Mouse (Mus musculus): ENCODE measurements around the gene Fchsd2. TPM values are rescaled to one million over a fixed set of nuclear protein-coding genes. Genes with fewer than 3 reads are reported as not detected.

Gene Fchsd2
- total RNA-seq, 2 experiments from 2014 or later, result 27.1 to 62.8 TPM

- ATAC-seq (replicated peaks; ENCODE audit: poor library complexity), result no peak
Measured at GRCm38 (mm10) chr7:101071020-101071419, 21.6 kb upstream of the Fchsd2 start.

- ATAC-seq (replicated peaks; ENCODE audit: poor library complexity), result no peak
Measured at GRCm38 (mm10) chr7:101072123-101072740, 20.4 kb upstream of the Fchsd2 start.

GRCm38 (mm10) chr7:101074170-101074767 is 18.4 kb upstream of the Fchsd2 start:
- ATAC-seq (replicated peaks; ENCODE audit: poor library complexity), result peak; percentile 47

GRCm38 (mm10) chr7:101083562-101084166 is 9.0 kb upstream of the Fchsd2 start:
- ATAC-seq (replicated peaks; ENCODE audit: poor library complexity), result 0 out of 2 replicates have a peak, but pooled peaks have one; percentile 20

- ATAC-seq (replicated peaks; ENCODE audit: poor library complexity), result no peak
Measured at GRCm38 (mm10) chr7:101084816-101085456, 7.7 kb upstream of the Fchsd2 start.

- no peak for ATAC-seq (replicated peaks; ENCODE audit: poor library complexity)
Measured at GRCm38 (mm10) chr7:101085779-101086178, 6.9 kb upstream of the Fchsd2 start.

GRCm38 (mm10) chr7:101088687-101089086 is 4.0 kb upstream of the Fchsd2 start:
- ATAC-seq (replicated peaks; ENCODE audit: poor library complexity), result no peak

GRCm38 (mm10) chr7:101089242-101089641 is 3.4 kb upstream of the Fchsd2 start:
- peak; percentile 40; the same call in 1 of the 2 replicates for ATAC-seq (replicated peaks; ENCODE audit: poor library complexity)

- ATAC-seq (replicated peaks; ENCODE audit: poor library complexity), result peak; percentile 45
Measured at GRCm38 (mm10) chr7:101093231-101093630, 568 bp downstream of the Fchsd2 start.

- ATAC-seq (replicated peaks; ENCODE audit: poor library complexity), result no peak
Measured at GRCm38 (mm10) chr7:101094746-101095145, 2.1 kb downstream of the Fchsd2 start.

GRCm38 (mm10) chr7:101095560-101095959 is 2.9 kb downstream of the Fchsd2 start:
- ATAC-seq (replicated peaks; ENCODE audit: poor library complexity), result peak; percentile 20; the same call in 1 of the 2 replicates

GRCm38 (mm10) chr7:101096576-101096975 is 3.9 kb downstream of the Fchsd2 start:
- ATAC-seq (replicated peaks; ENCODE audit: poor library complexity), result no peak

- ATAC-seq (replicated peaks; ENCODE audit: poor library complexity), result no peak
Measured at GRCm38 (mm10) chr7:101097084-101097483, 4.4 kb downstream of the Fchsd2 start.

GRCm38 (mm10) chr7:101099981-101100380 is 7.3 kb downstream of the Fchsd2 start:
- no peak for ATAC-seq (replicated peaks; ENCODE audit: poor library complexity)

- ATAC-seq (replicated peaks; ENCODE audit: poor library complexity), result peak; percentile 39
Measured at GRCm38 (mm10) chr7:101101156-101101691, 8.6 kb downstream of the Fchsd2 start.

- no peak for ATAC-seq (replicated peaks; ENCODE audit: poor library complexity)
Measured at GRCm38 (mm10) chr7:101106666-101107065, 14.0 kb downstream of the Fchsd2 start.

- no peak for ATAC-seq (replicated peaks; ENCODE audit: poor library complexity)
Measured at GRCm38 (mm10) chr7:101107073-101107810, 14.6 kb downstream of the Fchsd2 start.

- ATAC-seq (replicated peaks; ENCODE audit: poor library complexity), result peak; percentile 88
Measured at GRCm38 (mm10) chr7:101107968-101108652, 15.4 kb downstream of the Fchsd2 start.

GRCm38 (mm10) chr7:101108653-101109005 is 16.0 kb downstream of the Fchsd2 start:
- peak; percentile 45 for ATAC-seq (replicated peaks; ENCODE audit: poor library complexity)
